Mouse (Mus musculus): Measurements from ENCODE around the gene Tnxb. TPM values are rescaled to one million over a fixed set of nuclear protein-coding genes. Genes with fewer than 3 reads are reported as not detected.

Tnxb gene
- polyA plus RNA-seq, 1 experiment from 2014 or later, result 0.09 TPM

GRCm38 (mm10) chr17:34639461-34640255 is 30.7 kb upstream of the Tnxb start:
- no peaks in the 10 kb centered on the region for H3K4me1 ChIP-seq (replicated peaks; ENCODE audit: control insufficient read depth, insufficient read depth, low read length)
- no peak overlapping the region for H3K4me2 ChIP-seq (replicated peaks; ENCODE audit: low read depth, low read length)
- WGBS, result 82% methylated on average over 7 of the region's 7 CpGs
- no peak overlapping the region for H3K9ac ChIP-seq (ENCODE audit: low read depth, low read length)
- no peak for ATAC-seq (ENCODE audit: low FRiP score)
- H3K4me3 ChIP-seq (ENCODE audit: low read depth, low read length), result no peak overlapping the region
- H3K36me3 ChIP-seq (ENCODE audit: control insufficient read depth, insufficient read depth, low read length), result no peaks in the 10 kb centered on the region
- no peaks in the 10 kb centered on the region for H3K9me3 ChIP-seq (ENCODE audit: control insufficient read depth, low read length)
- no peaks in the 10 kb centered on the region for H3K27me3 ChIP-seq (ENCODE audit: control insufficient read depth, insufficient read depth, low read length)
- DNase-seq (ENCODE audit: low spot score), result no peak
- H3K27ac ChIP-seq (ENCODE audit: low read depth, low read length), result no peak overlapping the region

GRCm38 (mm10) chr17:34640778-34641601 is 29.3 kb upstream of the Tnxb start:
- Histone ChIP-seq H3K4me2 (replicated peaks; ENCODE audit: low read depth, low read length) (no peak overlapping the region), H3K27me3 (ENCODE audit: control insufficient read depth, insufficient read depth, low read length) (no peaks in the 10 kb centered on the region), H3K4me1 (replicated peaks; ENCODE audit: control insufficient read depth, insufficient read depth, low read length) (no peaks in the 10 kb centered on the region; the same call in 1 of the 2 replicates), H3K9ac (ENCODE audit: low read depth, low read length) (peak overlapping the region; percentile 28; the same call in 1 of the 2 replicates), H3K4me3 (ENCODE audit: low read depth, low read length) (no peak overlapping the region), H3K9me3 (ENCODE audit: control insufficient read depth, low read length) (no peaks in the 10 kb centered on the region), H3K36me3 (ENCODE audit: control insufficient read depth, insufficient read depth, low read length) (no peaks in the 10 kb centered on the region), H3K27ac (ENCODE audit: low read depth, low read length) (peak overlapping the region; percentile 70)
- ATAC-seq (ENCODE audit: low FRiP score) (peak; percentile 49; the same call in 1 of the 2 replicates), DNase-seq (ENCODE audit: low spot score) (peak; percentile 58)
- WGBS, result 14% methylated on average over 11 of the region's 11 CpGs

GRCm38 (mm10) chr17:34641945-34642344 is 28.4 kb upstream of the Tnxb start:
- DNase-seq (ENCODE audit: low spot score) (no peak), ATAC-seq (ENCODE audit: low FRiP score) (no peak)
- Histone ChIP-seq H3K9me3 (ENCODE audit: control insufficient read depth, low read length) (no peaks in the 10 kb centered on the region), H3K9ac (ENCODE audit: low read depth, low read length) (no peak overlapping the region), H3K4me3 (ENCODE audit: low read depth, low read length) (no peak overlapping the region), H3K27ac (ENCODE audit: low read depth, low read length) (no peak overlapping the region), H3K4me1 (replicated peaks; ENCODE audit: control insufficient read depth, insufficient read depth, low read length) (no peaks in the 10 kb centered on the region; the same call in 1 of the 2 replicates), H3K36me3 (ENCODE audit: control insufficient read depth, insufficient read depth, low read length) (no peaks in the 10 kb centered on the region), H3K4me2 (replicated peaks; ENCODE audit: low read depth, low read length) (no peak overlapping the region), H3K27me3 (ENCODE audit: control insufficient read depth, insufficient read depth, low read length) (no peaks in the 10 kb centered on the region)
- WGBS, result 78% methylated on average over 3 of the region's 3 CpGs

GRCm38 (mm10) chr17:34643379-34643778 is 27.0 kb upstream of the Tnxb start:
- ATAC-seq (ENCODE audit: low FRiP score) (no peak), DNase-seq (ENCODE audit: low spot score) (no peak)
- Histone ChIP-seq H3K27me3 (ENCODE audit: control insufficient read depth, insufficient read depth, low read length) (no peaks in the 10 kb centered on the region), H3K4me3 (ENCODE audit: low read depth, low read length) (no peak overlapping the region), H3K9ac (ENCODE audit: low read depth, low read length) (no peak overlapping the region), H3K4me1 (replicated peaks; ENCODE audit: control insufficient read depth, insufficient read depth, low read length) (no peaks in the 10 kb centered on the region; the same call in 1 of the 2 replicates), H3K36me3 (ENCODE audit: control insufficient read depth, insufficient read depth, low read length) (no peaks in the 10 kb centered on the region), H3K27ac (ENCODE audit: low read depth, low read length) (no peak overlapping the region), H3K9me3 (ENCODE audit: control insufficient read depth, low read length) (no peaks in the 10 kb centered on the region), H3K4me2 (replicated peaks; ENCODE audit: low read depth, low read length) (no peak overlapping the region)
- WGBS, result 93% methylated on average over 4 of the region's 4 CpGs

GRCm38 (mm10) chr17:34643944-34644343 is 26.4 kb upstream of the Tnxb start:
- WGBS, result 83% methylated on average over 10 of the region's 10 CpGs
- DNase-seq (ENCODE audit: low spot score) (no peak), ATAC-seq (ENCODE audit: low FRiP score) (no peak)
- H3K4me2 ChIP-seq (replicated peaks; ENCODE audit: low read depth, low read length), result no peak overlapping the region
- no peak overlapping the region for H3K9ac ChIP-seq (ENCODE audit: low read depth, low read length)
- H3K4me1 ChIP-seq (replicated peaks; ENCODE audit: control insufficient read depth, insufficient read depth, low read length), result no peaks in the 10 kb centered on the region; the same call in 1 of the 2 replicates
- H3K27ac ChIP-seq (ENCODE audit: low read depth, low read length), result no peak overlapping the region
- no peak overlapping the region for H3K4me3 ChIP-seq (ENCODE audit: low read depth, low read length)
- H3K36me3 ChIP-seq (ENCODE audit: control insufficient read depth, insufficient read depth, low read length), result 0 out of 2 replicates have a peak, but pooled peaks cover under 1% of the 10 kb centered on the region
- H3K27me3 ChIP-seq (ENCODE audit: control insufficient read depth, insufficient read depth, low read length), result no peaks in the 10 kb centered on the region
- no peaks in the 10 kb centered on the region for H3K9me3 ChIP-seq (ENCODE audit: control insufficient read depth, low read length)

GRCm38 (mm10) chr17:34644608-34645007 is 25.7 kb upstream of the Tnxb start, which contains the start of gene Fkbpl:
TSS of gene Fkbpl (plus strand) at chr17:34644764.
- Histone ChIP-seq H3K9ac (ENCODE audit: low read depth, low read length) (peak within 1 kb of the TSS; percentile 70), H3K27me3 (ENCODE audit: control insufficient read depth, insufficient read depth, low read length) (no peaks in the 10 kb centered on the region), H3K4me3 (ENCODE audit: low read depth, low read length) (peak within 1 kb of the TSS; percentile 59), H3K27ac (ENCODE audit: low read depth, low read length) (0 out of 2 replicates have a peak within 1 kb of the TSS, but pooled peaks have one; percentile 31), H3K9me3 (ENCODE audit: control insufficient read depth, low read length) (no peaks in the 10 kb centered on the region), H3K4me2 (replicated peaks; ENCODE audit: low read depth, low read length) (peak within 1 kb of the TSS; percentile 69), H3K36me3 (ENCODE audit: control insufficient read depth, insufficient read depth, low read length) (0 out of 2 replicates have a peak, but pooled peaks cover 4% of the 10 kb centered on the region), H3K4me1 (replicated peaks; ENCODE audit: control insufficient read depth, insufficient read depth, low read length) (no peaks in the 10 kb centered on the region; the same call in 1 of the 2 replicates)
- peak; percentile 96 for DNase-seq (ENCODE audit: low spot score)
- peak; percentile 78 for ATAC-seq (ENCODE audit: low FRiP score)
- 1% methylated on average over 16 of the region's 16 CpGs for WGBS

GRCm38 (mm10) chr17:34645256-34645829 is 25.0 kb upstream of the Tnxb start:
- Histone ChIP-seq H3K36me3 (ENCODE audit: control insufficient read depth, insufficient read depth, low read length) (0 out of 2 replicates have a peak, but pooled peaks cover 8% of the 10 kb centered on the region), H3K4me2 (replicated peaks; ENCODE audit: low read depth, low read length) (peak overlapping the region; percentile 69), H3K9ac (ENCODE audit: low read depth, low read length) (peak overlapping the region; percentile 70), H3K27ac (ENCODE audit: low read depth, low read length) (no peak overlapping the region), H3K9me3 (ENCODE audit: control insufficient read depth, low read length) (no peaks in the 10 kb centered on the region), H3K4me1 (replicated peaks; ENCODE audit: control insufficient read depth, insufficient read depth, low read length) (no peaks in the 10 kb centered on the region; the same call in 1 of the 2 replicates), H3K27me3 (ENCODE audit: control insufficient read depth, insufficient read depth, low read length) (no peaks in the 10 kb centered on the region), H3K4me3 (ENCODE audit: low read depth, low read length) (peak overlapping the region; percentile 59)
- no peak for ATAC-seq (ENCODE audit: low FRiP score)
- DNase-seq (ENCODE audit: low spot score), result no peak
- 44% methylated on average over 10 of the region's 10 CpGs for WGBS

GRCm38 (mm10) chr17:34645831-34646511 is 24.4 kb upstream of the Tnxb start:
- H3K9ac ChIP-seq (ENCODE audit: low read depth, low read length), result no peak overlapping the region
- no peak overlapping the region for H3K4me3 ChIP-seq (ENCODE audit: low read depth, low read length)
- peaks cover 9% of the 10 kb centered on the region; the same call in 1 of the 2 replicates for H3K36me3 ChIP-seq (ENCODE audit: control insufficient read depth, insufficient read depth, low read length)
- no peak overlapping the region for H3K27ac ChIP-seq (ENCODE audit: low read depth, low read length)
- DNase-seq (ENCODE audit: low spot score) (no peak), ATAC-seq (ENCODE audit: low FRiP score) (no peak)
- H3K4me2 ChIP-seq (replicated peaks; ENCODE audit: low read depth, low read length), result no peak overlapping the region; the same call in 1 of the 2 replicates
- H3K9me3 ChIP-seq (ENCODE audit: control insufficient read depth, low read length), result no peaks in the 10 kb centered on the region
- 90% methylated on average over 30 of the region's 30 CpGs for WGBS
- H3K4me1 ChIP-seq (replicated peaks; ENCODE audit: control insufficient read depth, insufficient read depth, low read length), result no peaks in the 10 kb centered on the region; the same call in 1 of the 2 replicates
- no peaks in the 10 kb centered on the region for H3K27me3 ChIP-seq (ENCODE audit: control insufficient read depth, insufficient read depth, low read length)

Measured in hindbrain, embryonic 11.5 days (tissue).